Mouse (Mus musculus): ENCODE measurements around the gene Map1s. TPM values are rescaled to one million over a fixed set of nuclear protein-coding genes. Genes with fewer than 3 reads are reported as not detected.

The Map1s gene
- polyA plus RNA-seq, 1 experiment from 2014 or later, result 22.7 TPM

GRCm38 (mm10) chr8:70925754-70926153, 20.0 kb downstream of the Map1s start:
- Histone ChIP-seq H3K36me3 (ENCODE audit: insufficient read depth, low read length) (no peaks in the 10 kb centered on the region), H3K9ac (replicated peaks; ENCODE audit: low read depth) (no peak overlapping the region), H3K27ac (ENCODE audit: low read length) (no peak overlapping the region), H3K4me1 (ENCODE audit: insufficient read depth, low read depth, low read length) (no peaks in the 10 kb centered on the region), H3K4me3 (ENCODE audit: low read depth, low read length) (no peak overlapping the region), H3K4me2 (replicated peaks; ENCODE audit: low read depth, low read length) (no peak overlapping the region), H3K9me3 (ENCODE audit: low read length) (no peaks in the 10 kb centered on the region), H3K27me3 (replicated peaks; ENCODE audit: insufficient read depth, low read length) (no peaks in the 10 kb centered on the region)
- ATAC-seq (no peak), DNase-seq (ENCODE audit: low spot score) (no peak)
- 94% methylated on average over 4 of the region's 4 CpGs for WGBS
- no peak for TF ChIP-seq EP300 (IDR thresholded peaks at IDR 0.05)

- no peaks in the 10 kb centered on the region for H3K36me3 ChIP-seq (ENCODE audit: insufficient read depth, low read length)
- WGBS, result 90% methylated on average over 5 of the region's 5 CpGs
- no peaks in the 10 kb centered on the region for H3K27me3 ChIP-seq (replicated peaks; ENCODE audit: insufficient read depth, low read length)
- no peaks in the 10 kb centered on the region for H3K4me1 ChIP-seq (ENCODE audit: insufficient read depth, low read depth, low read length)
- no peak overlapping the region for H3K4me2 ChIP-seq (replicated peaks; ENCODE audit: low read depth, low read length)
- no peak for ATAC-seq
- no peak for DNase-seq (ENCODE audit: low spot score)
- H3K4me3 ChIP-seq (ENCODE audit: low read depth, low read length), result no peak overlapping the region
- no peaks in the 10 kb centered on the region for H3K9me3 ChIP-seq (ENCODE audit: low read length)
- H3K27ac ChIP-seq (ENCODE audit: low read length), result no peak overlapping the region
- TF ChIP-seq CTCF (IDR thresholded peaks at IDR 0.05) (no peak), EP300 (IDR thresholded peaks at IDR 0.05) (no peak)
- no peak overlapping the region for H3K9ac ChIP-seq (replicated peaks; ENCODE audit: low read depth)
These were observed 20.7 kb downstream of the Map1s start for GRCm38 (mm10) chr8:70926396-70926795.

- ATAC-seq (0 out of 2 replicates have a peak, but pooled peaks have one; percentile 4), DNase-seq (ENCODE audit: low spot score) (no peak)
- WGBS, result 54% methylated on average over 3 of the region's 3 CpGs
- Histone ChIP-seq H3K4me1 (ENCODE audit: insufficient read depth, low read depth, low read length) (no peaks in the 10 kb centered on the region), H3K27me3 (replicated peaks; ENCODE audit: insufficient read depth, low read length) (no peaks in the 10 kb centered on the region), H3K9ac (replicated peaks; ENCODE audit: low read depth) (no peak overlapping the region), H3K9me3 (ENCODE audit: low read length) (no peaks in the 10 kb centered on the region), H3K4me3 (ENCODE audit: low read depth, low read length) (no peak overlapping the region), H3K36me3 (ENCODE audit: insufficient read depth, low read length) (no peaks in the 10 kb centered on the region), H3K27ac (ENCODE audit: low read length) (no peak overlapping the region), H3K4me2 (replicated peaks; ENCODE audit: low read depth, low read length) (no peak overlapping the region)
- no peak for TF ChIP-seq CTCF (IDR thresholded peaks at IDR 0.05)
- no peak for TF ChIP-seq EP300 (IDR thresholded peaks at IDR 0.05)
These were observed 22.4 kb downstream of the Map1s start for GRCm38 (mm10) chr8:70928096-70928495.

GRCm38 (mm10) chr8:70928778-70929322, 23.1 kb downstream of the Map1s start:
- no peaks in the 10 kb centered on the region for H3K36me3 ChIP-seq (ENCODE audit: insufficient read depth, low read length)
- H3K4me1 ChIP-seq (ENCODE audit: insufficient read depth, low read depth, low read length), result no peaks in the 10 kb centered on the region
- no peak overlapping the region for H3K4me3 ChIP-seq (ENCODE audit: low read depth, low read length)
- H3K27ac ChIP-seq (ENCODE audit: low read length), result no peak overlapping the region
- DNase-seq (ENCODE audit: low spot score) (no peak), ATAC-seq (no peak)
- no peaks in the 10 kb centered on the region for H3K27me3 ChIP-seq (replicated peaks; ENCODE audit: insufficient read depth, low read length)
- WGBS, result 76% methylated on average over 5 of the region's 5 CpGs
- TF ChIP-seq EP300 (IDR thresholded peaks at IDR 0.05) (no peak), CTCF (IDR thresholded peaks at IDR 0.05) (no peak)
- no peaks in the 10 kb centered on the region for H3K9me3 ChIP-seq (ENCODE audit: low read length)
- H3K4me2 ChIP-seq (replicated peaks; ENCODE audit: low read depth, low read length), result no peak overlapping the region
- H3K9ac ChIP-seq (replicated peaks; ENCODE audit: low read depth), result no peak overlapping the region

- H3K36me3 ChIP-seq (ENCODE audit: insufficient read depth, low read length), result no peaks in the 10 kb centered on the region
- TF ChIP-seq EP300 (IDR thresholded peaks at IDR 0.05), result no peak
- no peak for TF ChIP-seq CTCF (IDR thresholded peaks at IDR 0.05)
- no peaks in the 10 kb centered on the region for H3K4me1 ChIP-seq (ENCODE audit: insufficient read depth, low read depth, low read length)
- no peaks in the 10 kb centered on the region for H3K9me3 ChIP-seq (ENCODE audit: low read length)
- no peak overlapping the region for H3K4me2 ChIP-seq (replicated peaks; ENCODE audit: low read depth, low read length)
- H3K27me3 ChIP-seq (replicated peaks; ENCODE audit: insufficient read depth, low read length), result no peaks in the 10 kb centered on the region
- no peak for ATAC-seq
- WGBS, result 88% methylated on average over 11 of the region's 11 CpGs
- H3K27ac ChIP-seq (ENCODE audit: low read length), result no peak overlapping the region
- H3K9ac ChIP-seq (replicated peaks; ENCODE audit: low read depth), result no peak overlapping the region
- no peak overlapping the region for H3K4me3 ChIP-seq (ENCODE audit: low read depth, low read length)
- DNase-seq (ENCODE audit: low spot score), result no peak
These were observed 26.0 kb downstream of the Map1s start for GRCm38 (mm10) chr8:70931731-70932130.

GRCm38 (mm10) chr8:70933036-70933435, 27.3 kb downstream of the Map1s start:
- DNase-seq (ENCODE audit: low spot score) (no peak), ATAC-seq (no peak)
- no peak overlapping the region for H3K4me2 ChIP-seq (replicated peaks; ENCODE audit: low read depth, low read length)
- TF ChIP-seq CTCF (IDR thresholded peaks at IDR 0.05) (no peak), EP300 (IDR thresholded peaks at IDR 0.05) (no peak)
- no peaks in the 10 kb centered on the region for H3K4me1 ChIP-seq (ENCODE audit: insufficient read depth, low read depth, low read length)
- no peak overlapping the region for H3K9ac ChIP-seq (replicated peaks; ENCODE audit: low read depth)
- H3K36me3 ChIP-seq (ENCODE audit: insufficient read depth, low read length), result no peaks in the 10 kb centered on the region
- H3K27ac ChIP-seq (ENCODE audit: low read length), result no peak overlapping the region
- 70% methylated on average over 4 of the region's 4 CpGs for WGBS
- H3K9me3 ChIP-seq (ENCODE audit: low read length), result no peaks in the 10 kb centered on the region
- no peak overlapping the region for H3K4me3 ChIP-seq (ENCODE audit: low read depth, low read length)
- H3K27me3 ChIP-seq (replicated peaks; ENCODE audit: insufficient read depth, low read length), result no peaks in the 10 kb centered on the region

GRCm38 (mm10) chr8:70934786-70935185, 29.1 kb downstream of the Map1s start:
- Histone ChIP-seq H3K27ac (ENCODE audit: low read length) (no peak overlapping the region), H3K4me3 (ENCODE audit: low read depth, low read length) (no peak overlapping the region), H3K9ac (replicated peaks; ENCODE audit: low read depth) (no peak overlapping the region), H3K4me1 (ENCODE audit: insufficient read depth, low read depth, low read length) (no peaks in the 10 kb centered on the region), H3K9me3 (ENCODE audit: low read length) (no peaks in the 10 kb centered on the region), H3K27me3 (replicated peaks; ENCODE audit: insufficient read depth, low read length) (no peaks in the 10 kb centered on the region), H3K4me2 (replicated peaks; ENCODE audit: low read depth, low read length) (no peak overlapping the region), H3K36me3 (ENCODE audit: insufficient read depth, low read length) (no peaks in the 10 kb centered on the region)
- no peak for TF ChIP-seq CTCF (IDR thresholded peaks at IDR 0.05)
- no peak for TF ChIP-seq EP300 (IDR thresholded peaks at IDR 0.05)
- WGBS, result 36% methylated on average over 7 of the region's 7 CpGs
- DNase-seq (ENCODE audit: low spot score) (no peak), ATAC-seq (no peak)
